Mouse (Mus musculus): ENCODE data around the gene Enthd1.

DNA sequence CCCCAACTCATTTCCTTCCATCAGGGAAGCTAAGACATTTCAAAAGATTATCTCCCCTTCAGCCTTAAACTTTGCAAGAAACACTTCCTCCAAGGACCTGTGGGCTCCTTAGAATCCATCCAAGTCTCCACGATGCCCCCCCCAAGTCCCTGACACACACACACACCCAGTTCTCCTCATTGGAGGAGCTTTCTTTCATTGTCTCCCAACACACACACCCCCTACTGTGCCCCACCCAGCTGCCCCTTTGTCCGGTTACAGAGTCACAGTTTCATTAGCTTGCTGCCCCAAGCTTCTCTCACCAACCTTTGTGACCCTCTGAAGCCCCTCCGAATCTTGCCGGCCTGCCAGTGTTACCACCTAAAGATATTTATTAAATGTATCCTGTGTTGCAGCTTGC lies 21.3 kb upstream of the Enthd1 start:
- TF ChIP-seq CTCF (IDR thresholded peaks at IDR 0.05; ENCODE audit: borderline replicate concordance, insufficient read depth, low read depth, low read length), result no peak
- no peak for TF ChIP-seq POLR2A (IDR thresholded peaks at IDR 0.05; ENCODE audit: borderline replicate concordance, insufficient read depth, low read length)
